Mouse (Mus musculus): ENCODE data around the gene Mical3. TPM values are rescaled to one million over a fixed set of nuclear protein-coding genes. Genes with fewer than 3 reads are reported as not detected.

The Mical3 gene
- polyA plus RNA-seq, 1 experiment from 2014 or later = 20.0 TPM

- Histone ChIP-seq H3K9ac (ENCODE audit: low read depth, low read length) (no peak overlapping the region), H3K4me1 (ENCODE audit: control insufficient read depth, insufficient read depth, low read length) (peaks cover 14% of the 10 kb centered on the region), H3K4me2 (replicated peaks; ENCODE audit: low read depth, low read length) (no peak overlapping the region)
Measured at GRCm38 (mm10) chr6:121087586-121088245, 43.1 kb downstream of the Mical3 start.

GRCm38 (mm10) chr6:121087127-121087526 lies 43.7 kb downstream of the Mical3 start:
- Histone ChIP-seq H3K36me3 (ENCODE audit: control insufficient read depth, insufficient read depth, low read length) (no peaks in the 10 kb centered on the region), H3K4me1 (ENCODE audit: control insufficient read depth, insufficient read depth, low read length) (peaks cover 16% of the 10 kb centered on the region), H3K4me2 (replicated peaks; ENCODE audit: low read depth, low read length) (no peak overlapping the region), H3K9me3 (ENCODE audit: control insufficient read depth, low read length) (no peaks in the 10 kb centered on the region), H3K27ac (ENCODE audit: low read depth, low read length) (no peak overlapping the region), H3K4me3 (ENCODE audit: low read length) (no peak overlapping the region), H3K27me3 (ENCODE audit: control insufficient read depth, insufficient read depth, low read length) (no peaks in the 10 kb centered on the region), H3K9ac (ENCODE audit: low read depth, low read length) (no peak overlapping the region)
- WGBS = 63% methylated on average over 10 of the region's 10 CpGs
- ATAC-seq (ENCODE audit: low FRiP score, low TSS enrichment) = no peak

More at GRCm38 (mm10) chr6:121087586-121088245, 43.1 kb downstream of the Mical3 start:
- Histone ChIP-seq H3K27ac (ENCODE audit: low read depth, low read length) (peak overlapping the region; percentile 2; the same call in 1 of the 2 replicates), H3K27me3 (ENCODE audit: control insufficient read depth, insufficient read depth, low read length) (no peaks in the 10 kb centered on the region), H3K9me3 (ENCODE audit: control insufficient read depth, low read length) (no peaks in the 10 kb centered on the region), H3K36me3 (ENCODE audit: control insufficient read depth, insufficient read depth, low read length) (no peaks in the 10 kb centered on the region), H3K4me3 (ENCODE audit: low read length) (no peak overlapping the region)
- 58% methylated on average over 22 of the region's 22 CpGs for WGBS
- peak; percentile 75 for ATAC-seq (ENCODE audit: low FRiP score, low TSS enrichment)

GRCm38 (mm10) chr6:121086226-121086625 lies 44.6 kb downstream of the Mical3 start:
- 90% methylated on average over 9 of the region's 9 CpGs for WGBS
- Histone ChIP-seq H3K36me3 (ENCODE audit: control insufficient read depth, insufficient read depth, low read length) (no peaks in the 10 kb centered on the region), H3K4me3 (ENCODE audit: low read length) (no peak overlapping the region), H3K4me2 (replicated peaks; ENCODE audit: low read depth, low read length) (no peak overlapping the region), H3K4me1 (ENCODE audit: control insufficient read depth, insufficient read depth, low read length) (peaks cover 25% of the 10 kb centered on the region), H3K9ac (ENCODE audit: low read depth, low read length) (no peak overlapping the region), H3K27me3 (ENCODE audit: control insufficient read depth, insufficient read depth, low read length) (no peaks in the 10 kb centered on the region), H3K27ac (ENCODE audit: low read depth, low read length) (no peak overlapping the region), H3K9me3 (ENCODE audit: control insufficient read depth, low read length) (no peaks in the 10 kb centered on the region)
- no peak for ATAC-seq (ENCODE audit: low FRiP score, low TSS enrichment)

GRCm38 (mm10) chr6:121084050-121084480 lies 46.7 kb downstream of the Mical3 start:
- Histone ChIP-seq H3K27ac (ENCODE audit: low read depth, low read length) (no peak overlapping the region), H3K4me3 (ENCODE audit: low read length) (no peak overlapping the region), H3K36me3 (ENCODE audit: control insufficient read depth, insufficient read depth, low read length) (no peaks in the 10 kb centered on the region), H3K9me3 (ENCODE audit: control insufficient read depth, low read length) (no peaks in the 10 kb centered on the region), H3K4me1 (ENCODE audit: control insufficient read depth, insufficient read depth, low read length) (peaks cover 26% of the 10 kb centered on the region), H3K27me3 (ENCODE audit: control insufficient read depth, insufficient read depth, low read length) (no peaks in the 10 kb centered on the region), H3K4me2 (replicated peaks; ENCODE audit: low read depth, low read length) (no peak overlapping the region), H3K9ac (ENCODE audit: low read depth, low read length) (no peak overlapping the region)
- no peak for ATAC-seq (ENCODE audit: low FRiP score, low TSS enrichment)
- WGBS = 73% methylated on average over 6 of the region's 6 CpGs

- ATAC-seq (ENCODE audit: low FRiP score, low TSS enrichment) = no peak
- H3K4me1 ChIP-seq (ENCODE audit: control insufficient read depth, insufficient read depth, low read length) = peaks cover 20% of the 10 kb centered on the region
- no peaks in the 10 kb centered on the region for H3K9me3 ChIP-seq (ENCODE audit: control insufficient read depth, low read length)
- no peak overlapping the region for H3K4me3 ChIP-seq (ENCODE audit: low read length)
- WGBS = 79% methylated on average over 10 of the region's 10 CpGs
- H3K27me3 ChIP-seq (ENCODE audit: control insufficient read depth, insufficient read depth, low read length) = no peaks in the 10 kb centered on the region
- no peak overlapping the region for H3K9ac ChIP-seq (ENCODE audit: low read depth, low read length)
- H3K36me3 ChIP-seq (ENCODE audit: control insufficient read depth, insufficient read depth, low read length) = no peaks in the 10 kb centered on the region
- no peak overlapping the region for H3K4me2 ChIP-seq (replicated peaks; ENCODE audit: low read depth, low read length)
- no peak overlapping the region for H3K27ac ChIP-seq (ENCODE audit: low read depth, low read length)
Measured at GRCm38 (mm10) chr6:121082094-121082473, 48.7 kb downstream of the Mical3 start.

- H3K4me1 ChIP-seq (ENCODE audit: control insufficient read depth, insufficient read depth, low read length) = peaks cover 18% of the 10 kb centered on the region
Measured at GRCm38 (mm10) chr6:121081288-121082093, 49.3 kb downstream of the Mical3 start.

GRCm38 (mm10) chr6:121078175-121078574 lies 52.6 kb downstream of the Mical3 start:
- Histone ChIP-seq H3K4me2 (replicated peaks; ENCODE audit: low read depth, low read length) (no peak overlapping the region), H3K27me3 (ENCODE audit: control insufficient read depth, insufficient read depth, low read length) (no peaks in the 10 kb centered on the region), H3K27ac (ENCODE audit: low read depth, low read length) (no peak overlapping the region), H3K36me3 (ENCODE audit: control insufficient read depth, insufficient read depth, low read length) (no peaks in the 10 kb centered on the region), H3K4me3 (ENCODE audit: low read length) (no peak overlapping the region), H3K9me3 (ENCODE audit: control insufficient read depth, low read length) (no peaks in the 10 kb centered on the region), H3K4me1 (ENCODE audit: control insufficient read depth, insufficient read depth, low read length) (peaks cover 12% of the 10 kb centered on the region), H3K9ac (ENCODE audit: low read depth, low read length) (no peak overlapping the region)
- WGBS = 88% methylated on average over 5 of the region's 5 CpGs
- no peak for ATAC-seq (ENCODE audit: low FRiP score, low TSS enrichment)

More at GRCm38 (mm10) chr6:121081288-121082093, 49.3 kb downstream of the Mical3 start:
- peak; percentile 61; the same call in 1 of the 2 replicates for ATAC-seq (ENCODE audit: low FRiP score, low TSS enrichment)
- Histone ChIP-seq H3K9me3 (ENCODE audit: control insufficient read depth, low read length) (no peaks in the 10 kb centered on the region), H3K27ac (ENCODE audit: low read depth, low read length) (no peak overlapping the region), H3K4me2 (replicated peaks; ENCODE audit: low read depth, low read length) (no peak overlapping the region), H3K27me3 (ENCODE audit: control insufficient read depth, insufficient read depth, low read length) (no peaks in the 10 kb centered on the region), H3K9ac (ENCODE audit: low read depth, low read length) (no peak overlapping the region), H3K4me3 (ENCODE audit: low read length) (no peak overlapping the region), H3K36me3 (ENCODE audit: control insufficient read depth, insufficient read depth, low read length) (no peaks in the 10 kb centered on the region)
- 52% methylated on average over 26 of the region's 26 CpGs for WGBS

- H3K9ac ChIP-seq (ENCODE audit: low read depth, low read length) = no peak overlapping the region
- H3K4me1 ChIP-seq (ENCODE audit: control insufficient read depth, insufficient read depth, low read length) = peaks cover 9% of the 10 kb centered on the region
- no peak overlapping the region for H3K4me2 ChIP-seq (replicated peaks; ENCODE audit: low read depth, low read length)
- no peak overlapping the region for H3K4me3 ChIP-seq (ENCODE audit: low read length)
- H3K27me3 ChIP-seq (ENCODE audit: control insufficient read depth, insufficient read depth, low read length) = no peaks in the 10 kb centered on the region
- no peaks in the 10 kb centered on the region for H3K36me3 ChIP-seq (ENCODE audit: control insufficient read depth, insufficient read depth, low read length)
- no peak overlapping the region for H3K27ac ChIP-seq (ENCODE audit: low read depth, low read length)
- no peak for ATAC-seq (ENCODE audit: low FRiP score, low TSS enrichment)
- WGBS = 89% methylated on average over 12 of the region's 12 CpGs
- no peaks in the 10 kb centered on the region for H3K9me3 ChIP-seq (ENCODE audit: control insufficient read depth, low read length)
Measured at GRCm38 (mm10) chr6:121076929-121077566, 53.8 kb downstream of the Mical3 start.
